Mouse (Mus musculus) mammary gland, adult 2 months (tissue): ENCODE data around the gene Calca. TPM values are rescaled to one million over a fixed set of nuclear protein-coding genes. Genes with fewer than 3 reads are reported as not detected.

Experiments
- polyA plus RNA-seq: library from polyadenylated mRNA; depleted of rRNA; stranded (reverse); fragments of >200 nt; gene quantifications from 2 replicates; pipeline ENCODE4 v1.2.3, GENCODE M21; 2012; ENCODE audit warnings: low replicate concordance; rRNA removed

Calca gene
- 0.73 and 2.1 TPM in 2 replicates for polyA plus RNA-seq

DNA sequence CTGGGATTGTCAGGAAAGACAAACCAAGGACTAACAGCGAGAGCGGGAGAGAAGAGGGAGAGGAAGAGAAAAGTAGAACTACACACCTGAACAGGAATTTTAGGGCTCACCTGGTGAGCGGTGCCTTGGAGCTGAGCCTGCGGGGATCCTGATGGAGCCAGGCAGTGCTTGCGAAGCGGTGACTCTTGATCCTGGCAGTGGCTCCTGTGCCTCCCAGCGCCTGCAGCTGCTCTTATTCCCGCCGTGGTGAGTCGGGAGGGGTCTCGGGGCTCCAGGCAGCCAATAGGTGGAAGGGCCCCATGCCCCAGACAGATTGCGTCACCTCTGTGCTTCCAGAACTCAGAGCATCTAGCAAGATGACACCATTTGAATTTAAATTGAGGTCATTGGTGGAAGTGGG lies at the start of gene Calca:
Gene Calca (minus strand): TSS at position 256 of the 400 bp plus-strand sequence.

Other genes starting within 250 kb of the Calca start
- 39.8 and 69.1 TPM in 2 replicates for gene Pde3b, start 221.1 kb downstream of the Calca start, polyA plus RNA-seq
- gene Cyp2r1, start 73.4 kb downstream of the Calca start, polyA plus RNA-seq: 1.0 and 2.4 TPM in 2 replicates
- gene Calcb, start 82.3 kb upstream of the Calca start, polyA plus RNA-seq: 0.82 TPM in 1 of 2 replicates, not detected in the other
- gene Insc, start 107.3 kb upstream of the Calca start, polyA plus RNA-seq: 0.63 and 1.2 TPM in 2 replicates